In the genomic region with DNA sequence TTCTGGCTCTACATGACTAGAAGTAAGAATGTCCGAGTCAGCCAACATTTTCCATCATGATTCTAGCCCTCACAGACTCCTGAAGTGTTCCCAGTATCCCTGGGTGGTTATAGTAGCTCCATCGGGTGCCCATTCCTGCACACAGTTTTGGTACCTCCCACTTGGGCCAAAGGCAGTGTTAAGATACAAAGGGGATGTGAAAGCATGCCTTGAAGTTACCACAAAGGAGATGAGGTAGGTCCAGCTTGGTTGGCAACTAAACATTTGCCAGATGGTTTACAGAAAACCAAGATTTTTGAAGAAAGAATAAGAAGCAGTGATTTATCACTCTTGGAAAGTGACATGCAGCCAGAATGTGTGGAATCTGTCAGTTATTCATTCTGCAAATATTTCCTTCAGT, we compare ENCODE assay signal across 18 mouse cellular contexts.
"Had no signal": no experiment of that assay in that cellular context is flagged by ENCODE, and none has a peak within 500 bp of the region (broad histone marks: within the 10 kb centered on the region; RNA-seq: fewer than 3 reads in every experiment).

No protein-coding gene starts in this region.

- H3K4me1 ChIP-seq: limb, embryonic 12.5 days; limb, embryonic 15.5 days had no signal

- H3K27me3 ChIP-seq: limb, embryonic 12.5 days; limb, embryonic 15.5 days had no signal

- ATAC-seq: liver, postnatal 0 days; lung, postnatal 0 days had no signal

- H3K27ac ChIP-seq: layer of hippocampus, adult 2 months; limb, embryonic 12.5 days; limb, embryonic 15.5 days; liver, embryonic 14.5 days; stomach, postnatal 0 days had no signal

- H3K4me3 ChIP-seq: layer of hippocampus, adult 2 months; limb, embryonic 12.5 days; limb, embryonic 15.5 days had no signal

- DNase-seq: kidney, adult 8-10 months; kidney, postnatal 14 days; kidney, postnatal 4 days; left cerebral cortex, postnatal 4 days; liver, postnatal 0 days; lung, embryonic 14.5 days; lung, postnatal 36 days; midbrain, embryonic 14.5 days; right cerebral cortex, postnatal 4 days; thymus, adult 2 months; thymus, postnatal 14 days; thymus, postnatal 4 days had no signal

- H3K36me3 ChIP-seq: limb, embryonic 12.5 days; limb, embryonic 15.5 days had no signal
